19 mouse cellular contexts compared by ENCODE assay signal in genomic region chr5:151279531-151279930, GRCm38 (mm10). TPM values are rescaled to one million over a fixed set of nuclear protein-coding genes. Genes with fewer than 3 reads are reported as not detected.
DNase-seq lines count a peak whose midpoint lies in the region; ATAC-seq and TF ChIP-seq lines count a peak whose summit lies in the region.
"Had no signal": no experiment of that assay in that cellular context is flagged by ENCODE, and none has a peak within 500 bp of the region (broad histone marks: within the 10 kb centered on the region; RNA-seq: fewer than 3 reads in every experiment).

No protein-coding gene starts in this region.

- H3K4me2 ChIP-seq in lung, embryonic 14.5 days = no peak overlapping the region
- no peak overlapping the region for H3K4me2 ChIP-seq in lung, embryonic 16.5 days (ENCODE audit: low read depth, low read length)

- no peak for TF ChIP-seq CTCF in lung, embryonic 14.5 days (IDR thresholded peaks at IDR 0.05; ENCODE audit: low read depth)
- no peak for TF ChIP-seq CTCF in lung, adult 2 months (IDR thresholded peaks at IDR 0.05; ENCODE audit: insufficient read depth, low read length)

- H3K27ac ChIP-seq in lung, embryonic 14.5 days (ENCODE audit: low read depth) = no peak overlapping the region
- H3K27ac ChIP-seq in lung, embryonic 16.5 days (ENCODE audit: low read length) = no peak overlapping the region

- H3K4me1 ChIP-seq in lung, embryonic 14.5 days (ENCODE audit: insufficient read depth) = no peaks in the 10 kb centered on the region
- no peaks in the 10 kb centered on the region for H3K4me1 ChIP-seq in lung, embryonic 16.5 days (replicated peaks; ENCODE audit: control insufficient read depth, insufficient read depth, low read length)
- no peaks in the 10 kb centered on the region for H3K4me1 ChIP-seq in lung, adult 2 months (ENCODE audit: control insufficient read depth, insufficient read depth, low read length)

- 64% methylated on average over 7 of the region's 7 CpGs for WGBS in lung, embryonic 14.5 days
- 63% methylated on average over 7 of the region's 7 CpGs for WGBS in lung, embryonic 16.5 days
- 74% methylated on average over 7 of the region's 7 CpGs for WGBS in lung, adult 2 months

- no peak overlapping the region for H3K4me3 ChIP-seq in lung, embryonic 14.5 days (ENCODE audit: low read depth, low read length)
- H3K4me3 ChIP-seq in lung, embryonic 16.5 days (ENCODE audit: low read length) = no peak overlapping the region
- H3K4me3 ChIP-seq in lung, adult 2 months (replicated peaks; ENCODE audit: extremely low read depth, low read depth, low read length) = no peak overlapping the region

- no peaks in the 10 kb centered on the region for H3K9me3 ChIP-seq in lung, embryonic 14.5 days (ENCODE audit: low read depth, low read length)
- no peaks in the 10 kb centered on the region for H3K9me3 ChIP-seq in lung, embryonic 16.5 days (ENCODE audit: control insufficient read depth, low read length)
- H3K9me3 ChIP-seq: G1E had no signal

- no peak overlapping the region for H3K9ac ChIP-seq in lung, embryonic 14.5 days
- H3K9ac ChIP-seq in lung, embryonic 16.5 days (ENCODE audit: low read length) = no peak overlapping the region

- no peaks in the 10 kb centered on the region for H3K27me3 ChIP-seq in lung, embryonic 14.5 days (ENCODE audit: insufficient read depth, low read length)
- H3K27me3 ChIP-seq in lung, embryonic 16.5 days (ENCODE audit: control insufficient read depth, insufficient read depth, low read depth, low read length) = no peaks in the 10 kb centered on the region
- H3K27me3 ChIP-seq: CH12.LX, Patski had no signal

- no peak for TF ChIP-seq POLR2A in lung, adult 2 months (IDR thresholded peaks at IDR 0.05; ENCODE audit: borderline replicate concordance, extremely low read depth, low read depth, low read length)

- no peak for ATAC-seq in lung, embryonic 14.5 days (ENCODE audit: insufficient read depth)
- ATAC-seq in lung, embryonic 16.5 days (ENCODE audit: low read depth) = peak; percentile 59; the same call in 1 of the 2 replicates
- ATAC-seq: activated CD4-positive, CD25-positive, alpha-beta regulatory T cell, adult 4 months; CD4-positive, CD25-positive, alpha-beta regulatory T cell, adult 4 months; Patski had no signal

- DNase-seq in lung, embryonic 14.5 days = peak; percentile 53
- no peak for DNase-seq in lung, postnatal 36 days
- no peak for DNase-seq in lung, adult 2 months
- DNase-seq: adrenal gland, adult 2 months; adrenal gland, adult 8-10 months; adrenal gland, postnatal 10 days; adrenal gland, postnatal 14 days; adrenal gland, postnatal 25 days; adrenal gland, postnatal 36 days; B cell, adult 2 months; cerebellum, adult 11 months; cerebellum, adult 11-12 months; cerebellum, adult 18-20 months had no signal

- no peaks in the 10 kb centered on the region for H3K36me3 ChIP-seq in lung, embryonic 14.5 days (ENCODE audit: insufficient read depth)
- H3K36me3 ChIP-seq in lung, embryonic 16.5 days (ENCODE audit: control insufficient read depth, insufficient read depth, low read length) = no peaks in the 10 kb centered on the region
- H3K36me3 ChIP-seq: G1E had no signal

RNA-seq across cellular contexts. Expression of gene Stard13, which starts 45.9 kb away (rescaled TPM):
- polyA plus RNA-seq in lung, embryonic 14.5 days (2014; fragmentation: Nextera tagmentation; extraction: Ambion mirVana) = 14.4 and 14.5 TPM in 2 replicates
- polyA plus RNA-seq in lung, embryonic 16.5 days (2015; fragmentation: Nextera tagmentation; extraction: Ambion mirVana) = 20.6 and 21.4 TPM in 2 replicates
- 45.6 and 57.3 TPM in 2 replicates for polyA plus RNA-seq in lung, adult 2 months (2012; rRNA removed)
- polyA plus RNA-seq: activated CD4-positive, CD25-positive, alpha-beta regulatory T cell, adult 4 months; CD4-positive, CD25-positive, alpha-beta regulatory T cell, adult 4 months; G1E had no signal
